Mouse (Mus musculus): Measurements from ENCODE around the gene Ryk. TPM values are rescaled to one million over a fixed set of nuclear protein-coding genes. Genes with fewer than 3 reads are reported as not detected.
"Not testable (repeated sequence)": the region's sequence is repeated elsewhere in the genome, so short reads cannot be mapped to it uniquely, and the experiment has no call there.

Gene Ryk
- total and polyA plus RNA-seq, 3 experiments, result 30.7 to 71.2 (median 53.8) TPM

DNA sequence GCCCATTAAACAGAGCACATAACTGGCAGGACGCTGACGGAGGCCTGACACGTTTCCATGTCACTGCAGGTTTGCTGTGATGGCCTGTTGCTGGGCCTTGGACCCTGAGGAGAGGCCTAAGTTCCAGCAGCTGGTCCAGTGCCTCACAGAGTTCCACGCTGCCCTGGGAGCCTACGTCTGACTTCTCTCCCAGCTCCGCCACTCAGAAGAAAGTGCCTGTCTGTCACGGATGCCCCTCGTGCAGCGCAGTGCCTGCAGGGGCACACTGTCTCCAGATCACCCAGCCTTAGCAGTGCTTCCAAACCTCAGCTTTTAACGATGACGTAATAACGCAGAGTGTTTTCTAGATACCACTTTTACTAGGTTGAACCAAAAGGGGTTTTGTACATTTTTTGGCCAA, 72.1 kb downstream of the Ryk start:
- no peak for DNase-seq

DNA sequence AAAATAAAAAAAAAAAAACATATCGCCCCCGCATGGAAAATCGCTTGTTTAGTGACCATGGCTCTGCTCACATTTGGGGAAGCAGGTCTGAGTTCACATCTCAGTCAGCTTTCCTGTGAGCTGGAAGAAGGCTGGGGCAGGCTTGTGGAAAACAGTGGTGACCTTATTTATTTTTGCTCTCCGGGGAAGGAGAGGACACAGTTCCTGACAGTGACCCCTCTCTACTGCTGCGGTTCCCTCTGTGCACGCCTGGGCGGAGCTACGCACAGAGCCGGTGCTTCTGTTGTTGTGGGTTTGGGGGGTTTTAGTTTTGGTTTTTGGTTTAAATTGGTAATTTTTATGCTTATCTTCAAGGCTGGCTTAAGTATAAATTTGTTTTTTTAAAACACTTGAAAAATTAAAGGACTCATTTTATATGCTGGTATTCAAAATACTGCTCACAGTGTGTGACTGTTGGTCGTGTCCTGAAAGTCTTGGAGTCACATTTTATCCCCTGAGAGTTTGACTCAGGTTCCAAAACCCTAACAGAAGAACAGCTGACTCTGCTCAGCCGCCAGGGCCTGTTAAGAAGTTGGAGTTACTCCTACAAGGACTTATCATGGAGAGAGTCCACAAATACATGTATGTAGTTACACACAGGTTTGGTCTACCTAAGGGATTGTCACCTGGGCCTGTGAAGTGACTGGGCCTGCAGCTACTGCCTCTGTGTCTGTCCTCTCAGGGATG, 73.0 kb downstream of the Ryk start:
- DNase-seq, result no peak

DNA sequence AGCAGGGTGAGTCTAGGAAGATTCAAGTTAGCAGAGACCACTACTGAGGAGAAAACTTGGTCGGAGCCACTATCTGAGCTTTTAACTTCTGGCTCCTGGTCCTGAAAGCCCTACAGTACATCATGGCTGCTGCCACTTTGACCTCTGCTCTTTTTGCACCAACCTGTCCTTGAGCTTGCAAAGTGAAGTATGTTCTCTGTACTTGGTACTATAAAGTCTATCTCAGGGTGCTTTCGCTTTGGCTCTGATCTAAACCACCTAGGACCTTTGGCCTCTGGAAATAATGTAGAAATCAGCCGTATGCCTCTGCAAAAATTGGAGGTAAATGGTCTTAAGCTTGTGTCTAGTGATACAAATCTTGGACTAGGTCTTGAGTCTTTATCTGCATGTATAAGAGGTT, 76.8 kb downstream of the Ryk start:
- no peak for DNase-seq

DNA sequence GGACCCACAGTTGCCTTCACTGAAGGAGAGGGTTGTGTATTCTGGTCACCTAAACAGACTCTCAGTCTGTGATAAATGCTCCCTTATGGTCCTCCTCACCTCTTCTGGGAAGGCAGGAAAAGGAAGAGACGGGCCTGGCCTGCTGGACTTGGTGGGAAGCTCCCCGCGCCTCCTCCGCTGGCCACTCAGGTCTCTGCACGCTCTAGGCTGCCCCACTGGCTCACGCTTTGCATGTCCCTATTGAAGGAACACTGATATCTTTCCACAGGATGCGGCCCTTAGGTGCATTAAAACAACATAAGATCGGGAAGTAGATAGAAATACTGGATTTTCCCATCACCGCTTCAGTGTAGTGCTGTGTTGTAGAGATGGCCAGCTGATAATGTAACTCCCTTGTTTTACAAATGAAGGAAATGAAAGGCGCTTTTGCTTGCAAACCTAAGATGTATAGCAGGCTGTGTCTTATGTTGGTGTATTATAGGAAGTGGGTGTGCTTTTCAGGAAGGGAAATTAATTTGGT, 77.9 kb downstream of the Ryk start:
- no peak for DNase-seq

DNA sequence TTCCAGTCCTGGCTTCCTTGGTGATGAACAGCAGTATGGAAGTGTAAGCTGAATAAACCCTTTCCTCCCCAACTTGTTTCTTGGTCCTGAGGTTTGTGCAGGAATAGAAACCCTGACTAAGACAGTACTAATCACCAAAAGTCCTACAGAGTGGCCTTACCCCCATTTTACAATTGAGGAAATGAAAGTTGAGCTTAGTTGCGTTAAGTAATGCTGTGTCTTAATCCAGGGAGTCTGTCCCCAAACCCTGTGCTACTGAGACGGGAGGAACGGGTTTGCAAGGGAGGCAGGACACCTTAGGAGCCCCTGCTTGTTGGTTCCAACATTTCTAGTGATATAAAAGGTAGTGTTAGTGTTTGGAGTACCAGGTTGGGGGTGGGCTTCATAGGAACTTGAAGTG, 78.9 kb downstream of the Ryk start:
- not testable (repeated sequence) for DNase-seq

DNA sequence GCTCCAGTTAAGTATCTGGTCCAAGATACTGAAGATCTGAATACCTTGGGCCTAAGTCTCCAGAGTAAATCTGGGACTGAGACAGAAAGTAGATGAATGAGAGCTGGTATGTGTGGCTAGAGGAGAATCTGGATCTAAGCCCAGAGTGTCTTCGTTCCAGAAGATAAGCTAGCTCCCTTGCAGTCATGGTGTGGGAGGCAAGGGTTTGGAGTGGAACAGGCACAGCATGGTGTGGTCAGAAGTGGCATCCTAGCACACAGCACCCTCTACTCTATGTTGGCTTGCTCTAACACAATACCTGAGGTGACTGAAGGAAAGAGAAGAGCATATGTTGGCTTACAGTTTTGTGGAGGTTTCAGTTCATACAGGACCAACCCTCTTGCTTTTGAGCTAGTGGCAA, 79.9 kb downstream of the Ryk start:
- DNase-seq, result no peak

DNA sequence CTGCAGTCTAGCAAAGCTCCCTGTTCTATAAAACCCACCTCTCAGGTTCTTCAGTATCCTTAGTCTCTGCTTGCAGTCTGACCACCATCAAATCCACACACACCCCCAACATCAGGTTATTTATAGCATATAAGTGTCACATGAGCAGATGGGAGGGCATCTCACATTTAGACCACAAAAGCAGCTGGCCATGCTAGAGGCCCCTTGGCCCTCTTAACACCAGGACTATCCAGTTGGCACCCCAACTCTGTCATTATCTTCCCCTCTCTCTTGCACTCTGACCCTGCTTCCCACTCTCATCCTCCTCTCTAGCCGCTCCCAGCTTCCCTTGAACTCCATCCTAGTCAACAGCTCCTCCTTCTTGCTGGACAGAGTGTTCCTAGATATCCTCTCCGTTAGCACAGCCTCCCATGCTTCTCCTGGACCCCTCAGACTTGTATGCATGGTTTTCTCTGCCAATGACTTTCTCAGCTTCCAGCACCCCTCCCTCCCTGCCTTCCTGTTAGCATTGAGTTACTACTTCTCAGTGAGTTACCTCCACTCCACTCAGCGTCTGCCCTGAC, 80.7 kb downstream of the Ryk start:
- DNase-seq, result no peak

DNA sequence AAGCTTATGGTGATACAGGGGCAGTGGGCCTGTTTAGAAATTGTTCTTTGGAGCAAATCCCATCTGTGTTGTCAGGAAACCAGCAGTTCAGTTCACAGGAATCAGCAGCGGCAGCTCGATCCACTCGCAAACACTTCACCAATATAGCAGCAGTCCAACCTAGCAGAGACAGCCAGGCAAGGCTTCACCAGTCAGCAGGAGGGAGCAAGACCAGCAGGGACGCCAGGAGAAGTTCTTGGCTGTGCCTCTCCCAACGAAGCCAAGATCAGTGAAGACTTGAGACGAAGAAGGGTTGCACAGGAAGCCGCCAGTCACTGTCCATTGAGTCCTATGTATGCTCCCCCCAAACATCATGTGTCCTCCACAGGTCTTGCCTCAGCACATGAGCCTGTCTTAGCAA, 81.4 kb downstream of the Ryk start:
- DNase-seq, result no peak

DNA sequence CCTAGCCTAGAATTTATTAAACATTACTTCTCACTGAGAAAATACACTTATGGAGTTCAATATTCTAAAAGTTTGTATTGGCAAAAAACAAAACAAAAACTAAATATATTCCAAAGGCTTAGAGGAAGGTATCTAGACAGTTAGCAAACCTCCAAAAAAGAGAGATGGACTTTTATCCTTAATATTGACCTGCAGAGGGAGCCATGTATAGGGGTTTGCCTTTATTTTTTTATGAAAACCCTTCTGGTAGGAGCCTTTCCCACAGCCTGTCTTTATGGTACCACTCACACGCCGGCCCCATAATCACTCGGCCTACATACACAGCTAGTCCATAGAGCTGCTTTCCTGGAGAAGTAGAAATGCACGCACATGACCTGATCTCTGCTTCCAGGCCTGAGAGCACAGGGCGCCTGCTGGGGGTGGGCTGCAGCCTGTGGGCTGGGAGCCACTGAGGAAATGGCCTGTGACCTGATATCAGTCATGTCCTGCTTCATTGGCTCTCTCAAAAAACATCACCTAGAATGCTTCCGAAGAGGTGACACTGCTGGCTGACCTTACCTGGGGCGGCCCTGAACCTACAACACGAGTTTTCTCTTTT, 82.9 kb downstream of the Ryk start:
- peak; percentile 10 for DNase-seq

DNA sequence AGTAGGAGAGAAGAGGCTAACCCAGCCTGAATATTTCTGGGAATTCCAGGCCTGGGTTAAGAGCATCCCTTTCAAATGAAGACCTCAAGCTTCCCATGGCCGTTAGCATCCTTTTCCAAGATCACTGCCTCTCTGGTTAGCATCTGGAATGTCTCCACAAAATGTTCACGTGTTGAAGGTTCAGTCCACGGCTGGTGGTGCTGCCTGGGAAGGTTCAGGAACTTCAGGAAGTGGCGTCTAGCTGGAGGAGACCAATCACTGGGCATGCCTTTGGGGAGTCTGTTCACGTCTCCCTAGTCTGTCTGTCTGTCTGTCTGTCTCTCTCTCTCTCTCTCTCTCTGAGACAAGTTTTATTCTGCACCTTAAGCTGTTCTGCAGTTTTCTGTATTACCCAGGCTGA, 84.8 kb downstream of the Ryk start:
- no peak for DNase-seq

DNA sequence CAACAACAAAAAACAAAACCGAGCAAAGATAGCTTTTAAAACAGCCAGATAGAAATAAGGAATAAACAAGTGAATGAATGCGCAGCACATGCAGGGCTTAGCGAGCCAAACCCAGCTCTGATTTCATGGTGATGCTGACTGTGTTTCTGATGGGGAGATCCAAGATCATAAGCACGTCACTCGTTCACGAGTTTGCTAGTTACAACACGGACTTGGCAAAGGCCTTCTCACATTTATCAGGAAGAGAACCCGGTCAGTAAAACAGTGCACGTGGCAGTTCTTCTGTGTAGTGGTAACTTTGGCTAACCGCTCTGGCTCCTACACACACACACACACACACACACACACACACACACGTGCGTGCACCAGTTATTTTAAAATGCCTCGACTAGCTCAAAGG, 87.1 kb downstream of the Ryk start:
- no peak for DNase-seq

DNA sequence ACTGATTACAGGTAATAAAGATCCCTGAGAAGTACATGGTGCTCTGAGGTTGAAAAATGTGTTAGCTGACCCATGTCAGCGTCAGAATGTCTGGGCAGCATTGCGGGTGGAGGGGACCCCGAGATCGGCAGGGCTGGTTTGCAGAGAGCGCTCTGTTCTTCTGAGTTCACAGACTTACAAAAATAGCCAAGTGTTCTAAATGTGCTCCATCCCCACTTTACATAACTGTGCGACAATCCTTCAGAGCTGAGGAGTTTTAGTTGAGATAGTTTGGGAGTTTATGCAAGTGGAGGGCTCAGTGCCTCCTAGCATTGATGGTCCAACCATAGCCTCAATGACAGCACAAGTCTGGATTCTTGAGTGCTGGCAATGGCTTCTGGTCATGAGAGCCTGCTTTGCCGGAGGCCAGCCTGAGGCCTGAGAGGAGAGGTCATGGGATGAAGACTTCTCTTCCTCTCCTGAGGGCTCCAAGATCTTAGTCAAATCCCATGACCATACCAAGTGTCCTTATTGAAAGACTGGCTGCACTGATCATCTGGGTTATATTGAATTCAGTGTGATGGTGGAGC, 88.2 kb downstream of the Ryk start:
- no peak for DNase-seq

DNA sequence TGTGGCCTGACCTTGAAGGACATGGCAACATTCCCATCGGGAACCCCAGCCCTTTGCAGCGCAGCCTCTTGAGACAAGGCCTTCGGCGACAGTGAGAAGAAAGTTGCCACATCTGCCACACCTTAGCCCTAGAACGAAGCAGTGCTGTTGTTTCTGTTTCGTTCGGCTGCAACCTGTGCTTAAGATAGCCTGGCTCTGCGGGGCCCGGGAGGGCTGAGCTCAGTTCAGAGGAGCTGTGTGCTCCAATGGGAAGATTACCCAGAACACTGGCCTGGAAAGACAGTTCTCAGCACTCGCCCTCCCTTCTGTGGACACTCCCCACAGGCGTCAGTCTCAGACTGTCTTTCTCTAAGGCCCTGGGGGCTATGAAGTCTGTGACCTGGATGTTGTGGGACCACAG, 89.1 kb downstream of the Ryk start:
- DNase-seq, result no peak

DNA sequence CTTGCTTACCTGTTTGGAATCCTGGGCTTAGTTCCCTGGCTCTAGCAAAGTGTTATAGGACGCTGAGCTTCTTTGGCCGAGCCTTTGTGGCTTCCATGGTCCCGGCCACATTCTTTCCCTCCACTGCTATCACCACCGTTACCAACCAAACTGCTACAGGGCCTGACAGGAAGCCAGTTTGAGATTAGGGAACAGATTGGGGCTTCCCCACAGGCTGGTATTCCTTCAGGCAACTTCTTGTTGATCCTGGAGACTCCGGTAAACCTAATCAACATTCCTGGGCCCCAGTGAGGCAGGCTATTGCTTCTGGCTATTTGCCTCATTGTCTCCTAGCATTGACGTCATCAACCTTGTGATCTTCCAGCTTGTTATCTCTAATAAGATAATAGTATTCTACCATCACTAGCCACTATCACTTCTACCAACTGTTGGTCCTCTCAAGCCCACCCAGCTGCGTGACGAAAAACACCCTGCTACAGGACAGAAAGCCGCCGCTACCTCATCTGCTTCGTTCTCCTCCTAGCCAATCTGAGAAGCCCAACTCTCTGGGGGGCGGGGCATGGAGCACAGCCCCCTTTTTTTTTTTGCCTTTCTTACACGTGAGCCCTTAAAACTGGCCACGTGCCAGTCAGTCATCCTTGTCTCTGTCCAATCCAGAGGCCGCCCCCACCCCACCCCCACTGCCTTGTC, 90.1 kb downstream of the Ryk start:
- DNase-seq, result no peak

DNA sequence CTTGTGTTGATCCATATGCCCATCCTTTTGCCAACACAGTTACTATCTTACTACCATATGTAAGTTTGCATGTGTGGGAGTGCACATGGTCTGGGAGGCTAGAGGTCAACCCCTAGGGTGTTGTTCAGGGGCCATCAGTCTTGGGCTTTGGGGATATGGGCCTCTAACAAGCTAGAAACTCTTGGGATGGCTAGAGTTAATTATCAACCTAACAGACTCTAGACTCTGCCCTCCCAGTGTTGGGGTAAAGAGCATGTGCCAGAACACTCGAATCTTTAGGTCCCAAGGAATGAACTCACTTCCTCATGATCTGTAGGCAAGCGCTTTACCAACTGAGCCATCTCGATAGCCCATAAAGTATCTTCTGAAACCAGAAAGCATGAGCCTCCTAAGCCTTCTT, 91.4 kb downstream of the Ryk start:
- DNase-seq, result no peak

DNA sequence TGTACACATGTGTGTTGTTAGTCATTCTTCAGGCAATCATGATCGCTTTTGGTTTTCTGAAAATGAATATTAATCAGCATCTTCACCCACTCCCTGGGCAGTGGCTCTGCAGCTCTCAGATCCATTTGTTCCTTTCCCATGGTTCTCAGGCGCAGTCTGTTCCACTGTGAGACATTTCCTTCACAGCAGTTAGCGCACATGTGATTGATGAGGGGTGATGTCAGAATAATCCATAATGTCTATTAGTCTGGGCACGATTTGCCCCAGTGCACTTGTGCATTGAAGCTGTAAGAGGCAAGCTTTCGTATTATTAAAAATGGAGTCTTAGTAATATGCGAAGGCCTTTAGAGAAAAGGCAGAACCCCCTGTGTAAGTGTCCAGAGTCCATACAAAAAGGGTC, 95.1 kb downstream of the Ryk start:
- DNase-seq, result no peak

DNA sequence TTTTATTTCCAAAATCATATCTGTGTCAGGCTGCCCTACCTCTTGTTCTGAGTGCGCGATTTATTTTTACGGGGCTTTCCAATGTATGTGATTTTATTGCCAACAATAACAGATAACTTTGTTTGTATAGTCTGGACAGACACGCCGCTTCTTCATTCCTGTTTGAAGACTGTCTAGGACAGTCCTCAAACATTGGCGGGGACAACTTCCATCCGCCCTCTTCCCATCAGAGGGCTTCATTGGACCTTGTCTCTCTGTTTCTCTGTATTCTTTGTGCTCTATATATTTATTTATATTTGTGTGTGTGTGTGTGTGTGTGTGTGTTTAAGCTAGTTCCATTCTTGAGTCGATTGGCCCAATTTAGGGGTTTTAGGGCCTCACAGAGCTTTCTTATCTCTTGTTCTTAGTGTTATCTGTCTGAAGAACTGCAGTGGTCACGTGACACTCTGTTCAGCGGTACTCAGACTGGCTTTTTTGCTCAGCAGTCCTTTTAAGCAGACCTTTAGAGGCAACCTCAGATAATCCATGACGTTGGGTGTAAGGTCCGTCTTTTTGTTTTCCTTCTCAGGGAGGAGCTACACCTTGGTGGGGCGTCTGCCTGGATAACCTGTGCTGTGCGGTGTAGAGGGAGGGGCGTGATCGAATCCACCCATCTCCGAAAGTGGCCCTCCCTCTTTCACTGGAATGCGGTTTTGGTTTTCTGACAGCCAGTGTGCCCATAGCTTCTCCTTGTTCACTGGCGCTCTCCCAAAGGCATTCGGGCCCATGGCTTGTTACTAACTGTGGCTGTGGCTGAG, 99.4 kb downstream of the Ryk start:
- DNase-seq, result peak; percentile 10

DNA sequence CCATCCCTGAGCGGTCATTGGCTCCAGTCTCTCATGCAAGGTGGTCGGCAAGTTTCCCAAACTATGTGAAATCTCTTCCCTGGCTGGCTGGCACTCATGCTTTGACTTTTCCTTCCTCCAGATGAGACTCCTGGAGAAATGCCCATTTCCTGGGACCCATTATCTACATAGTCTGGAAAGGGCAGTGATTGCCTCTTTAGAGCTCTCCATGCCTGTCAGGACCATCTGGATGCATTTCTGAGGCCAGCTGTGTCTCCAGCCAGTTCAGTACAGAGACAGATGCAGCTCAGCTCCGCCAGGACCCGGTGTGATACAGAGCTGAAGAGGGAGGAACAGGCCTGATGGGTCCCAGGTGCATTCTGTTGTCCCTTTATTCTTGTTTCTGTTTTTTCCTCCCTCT, 107.5 kb downstream of the Ryk start:
- DNase-seq, result no peak

DNA sequence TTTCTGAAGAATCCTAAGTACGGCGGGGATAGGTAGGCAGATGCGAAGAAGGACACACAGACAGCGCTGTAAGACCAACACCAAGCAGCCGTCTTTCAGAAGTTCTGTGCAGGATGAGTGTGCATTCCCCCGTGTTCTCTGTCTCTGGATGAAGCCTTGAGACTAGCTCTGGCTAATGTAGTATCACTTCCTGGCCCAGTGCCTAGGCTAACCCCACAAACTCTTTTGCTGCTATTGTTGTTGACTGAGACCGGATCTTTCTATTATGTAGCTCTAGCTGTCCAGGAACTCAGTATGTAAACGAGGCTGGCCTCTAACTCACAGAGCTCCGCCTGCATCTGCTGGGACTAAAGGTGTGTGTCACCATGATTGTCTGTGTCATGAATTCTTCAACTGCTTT, 110.2 kb downstream of the Ryk start:
- DNase-seq, result no peak

DNA sequence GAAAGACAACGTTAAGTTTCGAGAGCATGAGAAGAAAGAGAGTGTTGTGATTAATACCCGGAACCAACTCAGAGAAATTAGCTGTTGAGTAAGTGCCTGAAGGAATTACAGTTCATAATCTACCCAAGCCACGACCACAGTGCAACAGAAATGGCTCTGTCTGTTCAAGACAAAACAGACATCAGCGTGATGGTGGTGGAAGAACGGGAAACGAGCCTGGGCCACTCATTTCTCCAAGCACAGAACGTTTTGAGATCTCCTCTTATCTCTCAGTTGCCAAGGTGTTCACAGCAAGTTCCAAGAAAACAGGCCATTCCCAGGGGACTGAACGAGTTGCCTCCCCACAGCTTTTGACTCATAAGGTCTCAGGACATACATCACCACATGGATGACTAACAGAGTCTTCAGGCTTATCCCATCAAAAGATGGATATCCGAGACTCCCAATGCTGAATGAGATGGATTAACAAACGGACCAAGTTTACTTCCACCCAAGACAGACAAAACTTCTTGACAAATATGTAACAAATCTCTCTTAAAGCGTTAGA, 111.8 kb downstream of the Ryk start:
- no peak for DNase-seq

DNA sequence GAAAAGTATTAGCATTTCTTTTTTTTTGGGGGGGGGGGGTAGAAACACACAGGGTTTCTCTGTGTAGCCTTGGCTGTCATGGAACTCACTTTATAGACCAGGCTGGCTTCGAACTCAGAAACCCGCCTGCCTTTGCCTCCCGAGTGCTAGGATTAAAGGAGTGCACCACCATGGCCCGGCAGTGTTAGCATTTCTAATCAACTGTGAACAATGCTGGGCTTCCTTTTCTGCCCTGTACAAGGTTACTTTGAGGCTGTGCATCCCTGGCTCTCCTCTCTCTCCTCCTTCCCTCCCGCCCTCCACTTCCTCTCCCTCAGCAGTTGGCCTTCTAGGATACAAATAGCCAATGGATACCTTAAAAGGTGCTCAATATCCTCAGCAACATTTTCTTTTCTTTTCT, 114.0 kb downstream of the Ryk start:
- DNase-seq, result no peak
